7 mouse cellular contexts compared by ENCODE assay signal in genomic region chr17:32536051-32536866, GRCm38 (mm10). TPM values are rescaled to one million over a fixed set of nuclear protein-coding genes. Genes with fewer than 3 reads are reported as not detected.
DNase-seq lines count a peak whose midpoint lies in the region; ATAC-seq lines count a peak whose summit lies in the region.
"Not testable (repeated sequence)": the region's sequence is repeated elsewhere in the genome, so short reads cannot be mapped to it uniquely, and the experiment has no call there.

Cyp4f16 (plus strand) TSS chr17:32536558.

- ATAC-seq in granulocyte monocyte progenitor cell, adult 5-6 weeks (replicated peaks; ENCODE audit: poor library complexity, severe bottlenecking), result peak; percentile 83
- ATAC-seq in midbrain, embryonic 11.5 days (ENCODE audit: low FRiP score), result peak; percentile 83

- H3K4me2 ChIP-seq in midbrain, embryonic 11.5 days, result peak within 1 kb of the TSS; percentile 27

- H3K4me3 ChIP-seq in midbrain, embryonic 11.5 days (ENCODE audit: low read depth, low read length), result peak within 1 kb of the TSS; percentile 20; the same call in 1 of the 2 replicates

- H3K27ac ChIP-seq in midbrain, embryonic 11.5 days (ENCODE audit: low read depth, low read length), result not testable (repeated sequence)

- not testable (repeated sequence) for H3K27me3 ChIP-seq in midbrain, embryonic 11.5 days (ENCODE audit: control insufficient read depth, insufficient read depth, low read length)

- H3K9me3 ChIP-seq in midbrain, embryonic 11.5 days (ENCODE audit: control insufficient read depth, low read length), result not testable (repeated sequence)

- H3K4me1 ChIP-seq in midbrain, embryonic 11.5 days (ENCODE audit: control insufficient read depth, insufficient read depth, low read length), result not testable (repeated sequence)

- peak; percentile 92 for DNase-seq in adrenal gland, adult 2 months
- DNase-seq in embryo, embryonic 9.5 days (ENCODE audit: extremely low spot score), result peak; percentile 53
- peak; percentile 89 for DNase-seq in kidney, adult 11 months
- peak; percentile 94 for DNase-seq in left cerebral cortex, postnatal 4 days
- DNase-seq in midbrain, embryonic 11.5 days (ENCODE audit: low spot score, missing footprints), result peak; percentile 89
- peak; percentile 76 for DNase-seq in right cerebral cortex, postnatal 4 days

- H3K9ac ChIP-seq in midbrain, embryonic 11.5 days (ENCODE audit: low read length), result peak within 1 kb of the TSS; percentile 57

- H3K36me3 ChIP-seq in midbrain, embryonic 11.5 days (ENCODE audit: control insufficient read depth, insufficient read depth, low read length), result not testable (repeated sequence)

- 10% methylated on average over 5 of the region's 5 CpGs for WGBS in midbrain, embryonic 11.5 days

- intact Hi-C loops in left cerebral cortex, postnatal 4 days (cut with DNase I), result not testable (repeated sequence)

RNA-seq across cellular contexts. Expression of gene Cyp4f16, which starts in this region (rescaled TPM):
- total RNA-seq in adrenal gland, adult 2 months (2021), result 10 to 100 TPM; 10.8 to 11.3 TPM
- polyA plus RNA-seq in adrenal gland, adult 2 months (2012; rRNA removed), result 10.2 and 13.0 TPM in 2 replicates
- total RNA-seq in granulocyte monocyte progenitor cell, adult 5-6 weeks (2014; fragmentation: Nextera tagmentation), result 10.5 and 17.7 TPM in 2 replicates
- 10.2 and 11.0 TPM in 2 replicates for total RNA-seq in granulocyte monocyte progenitor cell, adult 5-6 weeks (2017)
- 1 to 10 TPM; 6.2 to 6.6 TPM for total RNA-seq in left cerebral cortex, postnatal 4 days (2021)
- polyA plus RNA-seq in midbrain, embryonic 11.5 days (2014; fragmentation: Nextera tagmentation; extraction: Ambion mirVana), result 8.3 and 11.0 TPM in 2 replicates
